Mouse (Mus musculus): ENCODE results near the gene Pla2g2e. TPM values are rescaled to one million over a fixed set of nuclear protein-coding genes. Genes with fewer than 3 reads are reported as not detected.
A peak's percentile ranks its signal among the peaks of the same experiment; 100 is the strongest.

Gene Pla2g2e
- not detected in 2 replicates for polyA plus RNA-seq (2015; fragmentation: Nextera tagmentation; extraction: Ambion mirVana)

- WGBS: 75% methylated on average over 4 of the region's 4 CpGs
- Histone ChIP-seq H3K36me3 (no peaks in the 10 kb centered on the region), H3K9me3 (no peaks in the 10 kb centered on the region), H3K27me3 (0 out of 2 replicates have a peak, but pooled peaks cover 8% of the 10 kb centered on the region), H3K9ac (no peak within 1 kb of the TSS), H3K4me3 (no peak within 1 kb of the TSS), H3K27ac (no peak within 1 kb of the TSS), H3K4me1 (peaks cover 16% of the 10 kb centered on the region), H3K4me2 (replicated peaks) (no peak within 1 kb of the TSS)
- no peak for ATAC-seq (ENCODE audit: low FRiP score, low read depth)
Measured at GRCm38 (mm10) chr4:138877731-138878130, at the start of gene Pla2g2e. TSS of gene Pla2g2e (plus strand) at chr4:138877942.

DNA sequence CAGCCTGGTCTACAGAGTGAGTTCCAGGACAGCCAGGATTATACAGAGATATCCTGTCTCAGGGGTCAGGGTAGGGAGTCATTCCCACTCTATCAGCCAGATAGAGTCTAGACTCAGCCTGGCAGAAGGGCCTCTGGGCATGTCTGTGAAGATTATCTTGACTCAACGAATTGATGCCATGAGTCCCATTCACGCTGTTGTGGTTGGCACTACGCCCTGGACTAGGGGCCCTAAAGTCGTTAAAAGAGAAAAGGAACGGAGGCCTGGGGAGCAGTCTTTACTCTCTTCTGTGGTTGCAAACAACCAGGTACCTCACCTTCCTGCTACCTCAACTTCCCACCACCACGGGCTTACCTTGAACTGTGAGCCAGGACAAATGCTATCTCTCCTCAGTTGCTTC lies 37.9 kb upstream of the Pla2g2e start:
- H3K9ac ChIP-seq: no peak overlapping the region
- H3K36me3 ChIP-seq: no peaks in the 10 kb centered on the region
- H3K9me3 ChIP-seq: peaks cover 14% of the 10 kb centered on the region
- no peaks in the 10 kb centered on the region for H3K4me1 ChIP-seq
- no peak overlapping the region for H3K4me2 ChIP-seq (replicated peaks)
- H3K27me3 ChIP-seq: no peaks in the 10 kb centered on the region
- no peak overlapping the region for H3K4me3 ChIP-seq
- no peak overlapping the region for H3K27ac ChIP-seq
- ATAC-seq (ENCODE audit: low FRiP score, low read depth): no peak
- WGBS: 68% methylated on average over 6 of the region's 6 CpGs

GRCm38 (mm10) chr4:138840726-138841125 lies 37.0 kb upstream of the Pla2g2e start:
- Histone ChIP-seq H3K36me3 (no peaks in the 10 kb centered on the region), H3K4me2 (replicated peaks) (no peak overlapping the region), H3K9me3 (peaks cover 18% of the 10 kb centered on the region), H3K27me3 (no peaks in the 10 kb centered on the region), H3K4me1 (no peaks in the 10 kb centered on the region), H3K9ac (no peak overlapping the region), H3K27ac (no peak overlapping the region), H3K4me3 (no peak overlapping the region)
- WGBS: 83% methylated on average over 8 of the region's 8 CpGs
- ATAC-seq (ENCODE audit: low FRiP score, low read depth): no peak

DNA sequence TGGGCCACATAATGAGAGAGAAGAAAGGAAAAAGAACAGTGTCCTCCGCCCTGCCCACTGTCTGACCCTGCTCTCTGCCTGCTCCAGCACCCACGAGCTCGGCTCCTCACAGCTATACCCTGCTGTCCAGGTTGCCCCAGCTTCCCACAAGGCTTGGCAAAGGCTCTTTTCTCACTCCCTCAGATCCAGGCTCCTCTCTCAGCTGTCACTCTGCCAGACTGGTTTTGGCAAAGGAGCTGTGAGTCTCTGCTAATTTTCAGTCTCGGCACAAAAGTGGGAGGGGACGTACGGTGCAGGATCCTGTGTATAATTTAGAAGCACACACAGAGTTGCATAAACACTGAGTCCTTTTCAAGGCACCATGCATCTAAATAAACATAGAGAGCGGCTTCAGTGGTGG lies 36.4 kb upstream of the Pla2g2e start:
- ATAC-seq (ENCODE audit: low FRiP score, low read depth): no peak

DNA sequence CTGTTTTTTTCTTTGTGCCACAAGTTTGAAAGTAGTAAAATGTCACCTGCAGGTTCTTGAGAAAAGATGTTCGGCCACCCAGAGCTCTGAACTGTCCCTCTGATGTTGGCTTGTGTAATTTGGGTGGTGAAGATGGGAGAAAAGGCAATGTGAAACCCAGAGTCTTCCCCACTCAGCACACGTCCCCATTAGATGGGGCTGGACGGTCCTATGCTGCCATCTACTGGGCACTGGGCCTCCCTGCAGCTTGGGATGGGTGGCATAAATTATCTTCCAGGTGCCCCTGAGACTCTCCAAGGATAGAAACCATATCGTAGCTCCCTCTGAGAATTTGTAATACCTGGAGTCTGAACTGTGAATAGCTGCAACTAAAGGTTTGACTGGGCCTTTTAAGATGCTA lies 26.3 kb upstream of the Pla2g2e start:
- no peak overlapping the region for H3K4me2 ChIP-seq (replicated peaks)
- ATAC-seq (ENCODE audit: low FRiP score, low read depth): no peak
- no peaks in the 10 kb centered on the region for H3K9me3 ChIP-seq
- H3K27ac ChIP-seq: no peak overlapping the region
- no peak overlapping the region for H3K4me3 ChIP-seq
- WGBS: 6% methylated on average over 4 of the region's 4 CpGs
- H3K4me1 ChIP-seq: no peaks in the 10 kb centered on the region
- H3K9ac ChIP-seq: no peak overlapping the region
- no peaks in the 10 kb centered on the region for H3K27me3 ChIP-seq
- H3K36me3 ChIP-seq: no peaks in the 10 kb centered on the region

More for the DNA sequence above, 36.4 kb upstream of the Pla2g2e start:
- Histone ChIP-seq H3K4me2 (replicated peaks) (no peak overlapping the region), H3K9me3 (peaks cover 18% of the 10 kb centered on the region), H3K4me3 (no peak overlapping the region), H3K4me1 (no peaks in the 10 kb centered on the region), H3K27me3 (no peaks in the 10 kb centered on the region), H3K27ac (no peak overlapping the region), H3K9ac (no peak overlapping the region), H3K36me3 (no peaks in the 10 kb centered on the region)
- 84% methylated on average over 7 of the region's 7 CpGs for WGBS

- Histone ChIP-seq H3K9ac (no peak overlapping the region), H3K36me3 (no peaks in the 10 kb centered on the region), H3K4me2 (replicated peaks) (no peak overlapping the region), H3K4me3 (no peak overlapping the region), H3K27me3 (no peaks in the 10 kb centered on the region), H3K4me1 (no peaks in the 10 kb centered on the region), H3K27ac (no peak overlapping the region), H3K9me3 (no peaks in the 10 kb centered on the region; the same call in 1 of the 2 replicates)
- WGBS: 61% methylated on average over 6 of the region's 6 CpGs
- ATAC-seq (ENCODE audit: low FRiP score, low read depth): no peak
Measured at GRCm38 (mm10) chr4:138852961-138853360, 24.8 kb upstream of the Pla2g2e start.

DNA sequence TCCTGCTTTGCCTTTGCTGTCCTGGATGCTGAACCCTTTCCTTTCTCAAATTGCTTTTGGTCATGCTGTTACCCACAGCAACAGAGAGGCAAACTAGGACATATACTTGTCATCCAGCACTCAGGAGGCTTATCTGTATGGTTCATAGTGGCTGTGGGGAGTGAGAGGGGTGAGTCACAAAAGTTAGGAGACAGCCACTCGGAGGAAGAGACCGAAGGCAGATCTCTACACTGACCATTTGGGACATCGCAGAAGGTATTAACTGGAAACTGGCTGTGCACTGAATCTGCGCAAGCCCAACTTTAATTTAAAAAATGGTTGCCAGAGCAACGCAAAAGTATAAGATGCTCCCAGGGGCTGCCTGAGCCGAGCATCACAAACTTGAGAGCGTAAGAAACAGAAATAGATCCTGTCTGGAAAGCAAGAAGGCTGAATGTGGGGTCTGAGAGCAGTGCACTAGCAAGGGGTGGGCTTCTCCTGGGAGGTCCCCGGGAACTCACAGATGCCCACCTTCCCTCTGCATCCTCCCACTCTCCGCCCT lies 22.6 kb upstream of the Pla2g2e start:
- no peaks in the 10 kb centered on the region for H3K36me3 ChIP-seq
- peaks cover 5% of the 10 kb centered on the region; the same call in 1 of the 2 replicates for H3K4me1 ChIP-seq
- no peak overlapping the region for H3K27ac ChIP-seq
- no peak overlapping the region for H3K9ac ChIP-seq
- no peak overlapping the region for H3K4me3 ChIP-seq
- no peaks in the 10 kb centered on the region; the same call in 1 of the 2 replicates for H3K9me3 ChIP-seq
- no peak overlapping the region for H3K4me2 ChIP-seq (replicated peaks)
- H3K27me3 ChIP-seq: no peaks in the 10 kb centered on the region
- WGBS: 83% methylated on average over 9 of the region's 9 CpGs
- no peak for ATAC-seq (ENCODE audit: low FRiP score, low read depth)

GRCm38 (mm10) chr4:138856491-138856890 lies 21.3 kb upstream of the Pla2g2e start:
- no peak overlapping the region for H3K27ac ChIP-seq
- WGBS: 33% methylated on average over 7 of the region's 7 CpGs
- no peak for ATAC-seq (ENCODE audit: low FRiP score, low read depth)

GRCm38 (mm10) chr4:138857576-138857975 lies 20.2 kb upstream of the Pla2g2e start:
- no peak overlapping the region for H3K4me2 ChIP-seq (replicated peaks)
- no peaks in the 10 kb centered on the region; the same call in 1 of the 2 replicates for H3K9me3 ChIP-seq
- no peaks in the 10 kb centered on the region for H3K36me3 ChIP-seq
- H3K9ac ChIP-seq: no peak overlapping the region
- H3K4me1 ChIP-seq: peaks cover 5% of the 10 kb centered on the region; the same call in 1 of the 2 replicates
- no peak for ATAC-seq (ENCODE audit: low FRiP score, low read depth)
- 84% methylated on average over 10 of the region's 10 CpGs for WGBS
- H3K27me3 ChIP-seq: no peaks in the 10 kb centered on the region
- no peak overlapping the region for H3K4me3 ChIP-seq
- H3K27ac ChIP-seq: no peak overlapping the region

More at GRCm38 (mm10) chr4:138856491-138856890, 21.3 kb upstream of the Pla2g2e start:
- Histone ChIP-seq H3K36me3 (no peaks in the 10 kb centered on the region), H3K4me2 (replicated peaks) (no peak overlapping the region), H3K9ac (no peak overlapping the region), H3K4me1 (peaks cover 5% of the 10 kb centered on the region; the same call in 1 of the 2 replicates), H3K4me3 (no peak overlapping the region), H3K9me3 (no peaks in the 10 kb centered on the region; the same call in 1 of the 2 replicates), H3K27me3 (no peaks in the 10 kb centered on the region)

DNA sequence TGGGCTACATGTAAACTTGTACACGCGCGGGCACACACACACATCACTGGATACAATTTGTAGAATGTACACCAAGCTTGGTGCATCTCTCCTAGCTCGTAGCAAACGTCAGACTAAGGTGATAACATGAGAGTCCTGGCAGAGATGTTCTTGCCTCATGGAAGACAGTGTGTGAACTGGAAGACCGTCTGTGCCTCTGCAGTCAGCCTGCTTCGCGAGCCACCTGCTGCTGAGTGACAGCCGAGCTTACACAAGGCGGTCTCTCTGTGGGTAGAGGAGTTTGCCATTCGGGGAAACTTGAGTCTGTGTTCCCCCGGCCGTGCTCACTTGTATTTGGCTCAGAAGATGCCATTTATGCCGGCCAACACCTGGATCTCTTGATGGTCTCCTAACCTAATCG lies 19.3 kb upstream of the Pla2g2e start:
- H3K36me3 ChIP-seq: no peaks in the 10 kb centered on the region
- peaks cover 5% of the 10 kb centered on the region; the same call in 1 of the 2 replicates for H3K4me1 ChIP-seq
- WGBS: 81% methylated on average over 15 of the region's 15 CpGs

DNA sequence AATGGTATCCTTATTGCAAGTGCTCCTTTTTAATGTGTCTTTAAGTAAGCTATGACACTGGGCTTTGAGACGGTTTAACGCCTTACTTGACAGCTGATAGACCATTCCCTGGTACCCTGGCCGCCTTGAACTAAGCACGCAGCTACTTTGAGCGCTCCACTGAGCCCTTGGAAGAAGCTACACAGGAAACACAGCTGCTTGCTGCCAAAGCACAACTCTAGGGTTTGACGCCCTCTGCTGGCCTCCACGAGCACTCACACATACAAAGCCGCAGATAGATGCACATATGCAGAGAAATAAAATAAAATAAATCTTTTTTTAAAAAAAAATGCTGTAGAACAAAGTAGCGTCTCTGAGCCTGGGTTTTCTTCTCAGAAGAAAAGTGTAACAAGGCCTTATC lies 18.5 kb upstream of the Pla2g2e start:
- H3K4me2 ChIP-seq (replicated peaks): peak overlapping the region; percentile 48
- H3K4me3 ChIP-seq: peak overlapping the region; percentile 26
- H3K4me1 ChIP-seq: peaks cover 5% of the 10 kb centered on the region; the same call in 1 of the 2 replicates
- no peak for ATAC-seq (ENCODE audit: low FRiP score, low read depth)
- H3K27ac ChIP-seq: no peak overlapping the region
- H3K9me3 ChIP-seq: no peaks in the 10 kb centered on the region; the same call in 1 of the 2 replicates
- H3K9ac ChIP-seq: no peak overlapping the region
- H3K36me3 ChIP-seq: no peaks in the 10 kb centered on the region
- 23% methylated on average over 9 of the region's 9 CpGs for WGBS
- no peaks in the 10 kb centered on the region for H3K27me3 ChIP-seq

More for the DNA sequence above, 19.3 kb upstream of the Pla2g2e start:
- Histone ChIP-seq H3K27me3 (no peaks in the 10 kb centered on the region), H3K9me3 (no peaks in the 10 kb centered on the region; the same call in 1 of the 2 replicates), H3K27ac (no peak overlapping the region), H3K4me2 (replicated peaks) (no peak overlapping the region), H3K4me3 (no peak overlapping the region), H3K9ac (no peak overlapping the region)
- ATAC-seq (ENCODE audit: low FRiP score, low read depth): no peak

DNA sequence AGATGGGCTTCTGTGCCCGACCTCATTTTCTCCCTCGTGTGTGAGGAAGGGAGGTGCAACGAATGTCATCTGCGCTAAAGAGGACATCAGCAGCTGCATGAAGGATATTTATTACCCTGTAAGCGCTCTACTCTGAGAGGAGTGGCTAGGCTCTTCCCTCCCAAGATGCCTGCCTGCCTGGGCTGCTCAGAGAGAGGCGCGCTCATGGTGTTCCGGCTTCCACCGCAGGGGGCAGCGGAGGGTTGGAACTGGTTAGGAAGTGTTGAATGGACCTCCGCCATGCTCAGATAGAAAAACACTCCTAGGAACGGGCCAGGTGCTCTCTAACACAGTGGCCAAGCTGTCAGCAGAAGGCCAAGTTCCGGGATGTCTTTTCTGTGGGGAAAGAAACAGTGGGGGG lies 18.0 kb upstream of the Pla2g2e start:
- no peak; the same call in 1 of the 2 replicates for ATAC-seq (ENCODE audit: low FRiP score, low read depth)
- 4% methylated on average over 13 of the region's 13 CpGs for WGBS
- H3K4me3 ChIP-seq: peak overlapping the region; percentile 26
- H3K27me3 ChIP-seq: no peaks in the 10 kb centered on the region
- peak overlapping the region; percentile 48 for H3K4me2 ChIP-seq (replicated peaks)
- H3K4me1 ChIP-seq: peaks cover 5% of the 10 kb centered on the region; the same call in 1 of the 2 replicates
- no peaks in the 10 kb centered on the region for H3K36me3 ChIP-seq
- no peaks in the 10 kb centered on the region; the same call in 1 of the 2 replicates for H3K9me3 ChIP-seq
- H3K27ac ChIP-seq: no peak overlapping the region
- no peak overlapping the region for H3K9ac ChIP-seq
